Mouse (Mus musculus): Measurements from ENCODE around the gene Slbp.

The Slbp gene

GRCm38 (mm10) chr5:33651921-33652782 lies at the start of gene Slbp:
Gene Slbp, minus strand, starts transcription at chr5:33652574.
- CTCF ChIA-PET, result interaction anchor here (0.8 kb wide), 1 partner anchor 1930 kb away, joined by 5 read pairs; no protein-coding TSS in a partner anchor

- CTCF ChIA-PET, result no interaction called here
Measured at GRCm38 (mm10) chr5:33701832-33702231, 49.5 kb upstream of the Slbp start.

DNA sequence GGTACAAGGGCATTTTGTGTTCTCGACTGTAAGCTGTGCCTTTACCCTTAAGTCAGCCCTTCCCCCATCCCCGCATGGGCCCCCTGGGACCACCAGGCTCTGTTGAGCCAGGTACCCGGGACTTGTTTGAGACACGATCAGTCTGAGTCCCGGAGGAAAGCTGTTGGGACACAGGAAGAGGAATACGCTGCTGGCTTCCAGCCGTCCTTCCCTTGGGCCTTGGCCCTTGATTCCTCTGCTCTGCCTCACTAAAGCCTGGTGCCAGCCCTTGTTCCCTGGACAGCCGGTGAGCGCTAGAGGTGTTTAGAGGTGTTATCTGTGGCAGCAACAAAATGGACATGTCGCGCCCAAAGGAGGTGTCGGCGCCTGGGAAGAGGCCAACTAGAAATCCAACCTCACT lies 47.6 kb upstream of the Slbp start:
- CTCF ChIA-PET, result no interaction called here

- CTCF ChIA-PET, result no interaction called here
Measured at GRCm38 (mm10) chr5:33698669-33699068, 46.3 kb upstream of the Slbp start.

DNA sequence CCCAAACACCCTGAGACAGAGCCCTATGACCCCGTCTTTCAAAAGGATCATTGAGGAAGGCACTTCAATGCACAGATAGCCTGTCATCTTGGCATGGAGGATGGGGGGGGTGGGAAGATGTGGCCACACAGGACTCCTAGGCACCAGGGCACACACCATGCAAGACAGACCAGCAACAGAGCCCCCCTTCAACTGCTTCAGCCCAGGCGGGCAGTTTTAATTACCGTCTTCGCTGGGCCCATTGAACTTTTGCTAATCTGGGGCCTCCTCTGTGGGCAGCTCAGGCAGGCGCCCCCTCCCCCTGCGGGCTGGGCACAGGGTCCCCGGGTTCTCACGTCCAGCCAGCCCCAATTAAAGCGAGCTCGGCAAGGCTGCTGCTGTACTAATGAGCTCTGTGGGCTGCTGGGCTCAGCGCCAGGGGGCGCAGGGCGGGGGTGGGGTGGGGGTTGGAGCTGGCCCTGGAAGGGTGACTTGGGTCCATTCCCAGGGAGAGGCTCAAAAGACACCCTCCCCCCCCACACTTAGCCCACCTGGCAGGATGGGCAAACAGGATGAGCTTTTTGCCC lies 45.7 kb upstream of the Slbp start:
- CTCF ChIA-PET, result no interaction called here

- CTCF ChIA-PET, result no interaction called here
Measured at GRCm38 (mm10) chr5:33697534-33697933, 45.2 kb upstream of the Slbp start.

DNA sequence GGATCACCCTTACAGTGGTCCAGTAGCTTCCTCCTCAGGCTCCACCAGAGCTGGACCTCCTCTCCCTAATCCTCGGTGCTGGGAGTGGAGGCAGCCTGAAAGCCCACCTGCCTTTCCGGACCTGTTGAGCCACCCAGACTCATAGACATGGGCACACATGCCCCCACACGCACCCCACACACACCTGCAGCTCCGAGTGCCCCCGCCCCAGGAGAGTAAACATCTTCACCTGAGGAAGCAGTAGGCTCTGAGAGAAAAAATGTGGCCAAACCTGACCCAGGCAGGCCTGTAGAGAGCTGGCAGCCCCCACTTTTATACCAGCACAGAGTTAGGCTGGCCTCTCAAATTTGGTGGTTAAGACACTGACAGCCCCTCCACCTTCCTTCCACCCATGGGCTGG lies 44.1 kb upstream of the Slbp start:
- CTCF ChIA-PET, result no interaction called here

DNA sequence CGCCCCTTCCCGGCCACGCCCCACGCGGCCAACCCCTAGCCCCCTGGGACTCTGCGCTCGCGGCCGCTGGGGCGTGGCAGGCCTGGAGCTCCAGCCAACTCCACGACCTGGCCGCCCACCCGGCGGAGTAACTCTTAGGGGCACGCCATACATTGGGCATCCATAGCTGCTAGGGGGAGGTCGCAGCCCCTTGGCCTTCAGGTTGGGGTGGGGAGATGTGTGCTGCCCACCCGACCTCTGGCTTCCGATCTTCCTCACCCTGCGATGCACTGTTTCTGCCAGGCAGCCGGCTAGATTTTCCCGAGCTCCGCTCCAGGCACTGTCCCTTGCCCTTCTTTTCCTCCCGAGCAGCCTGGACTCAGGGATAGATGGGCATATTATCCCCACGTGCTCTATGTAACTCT lies 43.3 kb upstream of the Slbp start:
- CTCF ChIA-PET, result interaction anchor here (0.7 kb wide), 1 partner anchor 1660 kb away, joined by 3 read pairs; no protein-coding TSS in a partner anchor

GRCm38 (mm10) chr5:33694848-33695717 lies 42.7 kb upstream of the Slbp start:
- CTCF ChIA-PET, result interaction anchor here (0.7 kb wide), 1 partner anchor 1660 kb away, joined by 3 read pairs; no protein-coding TSS in a partner anchor

GRCm38 (mm10) chr5:33694461-33694847 lies 42.1 kb upstream of the Slbp start:
- CTCF ChIA-PET, result no interaction called here

GRCm38 (mm10) chr5:33692393-33692792 lies 40.0 kb upstream of the Slbp start:
- CTCF ChIA-PET, result no interaction called here

DNA sequence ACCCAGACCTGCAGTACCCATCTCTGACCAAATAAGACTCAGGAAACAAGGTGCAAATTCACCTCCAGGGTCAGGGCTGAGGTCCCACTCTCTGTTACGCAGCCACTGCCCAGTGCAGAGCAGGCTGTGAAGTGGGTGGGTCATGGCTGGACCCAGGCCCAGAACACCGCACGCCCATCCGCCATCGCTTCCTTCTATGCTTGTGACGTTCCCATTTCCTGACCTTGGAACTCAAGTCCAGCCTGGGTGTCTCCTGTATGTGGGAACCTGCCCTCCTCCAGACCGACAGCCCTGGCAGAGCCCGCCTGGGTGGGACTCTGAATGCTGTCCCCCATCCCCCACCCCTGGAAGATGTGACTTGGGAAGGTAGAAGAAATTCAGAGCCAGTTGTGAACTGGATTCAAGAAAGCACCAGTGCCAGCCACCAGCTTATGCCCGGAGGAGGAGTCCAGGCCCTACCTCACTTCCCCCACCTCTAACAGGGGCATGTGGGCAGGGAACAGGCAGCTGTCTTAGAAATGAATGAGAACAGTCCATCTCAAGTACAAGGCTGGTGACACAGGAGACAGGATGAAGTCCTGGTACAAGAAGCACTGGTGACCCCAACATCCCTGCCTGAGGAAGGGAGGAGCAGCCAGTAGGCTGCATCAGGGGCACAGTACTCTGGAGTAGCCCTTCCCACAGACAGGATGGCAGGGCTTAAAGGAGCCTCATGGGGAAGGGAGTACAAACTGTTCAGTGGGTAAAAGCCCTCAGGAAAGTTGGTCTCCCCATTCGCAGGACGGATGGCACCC lies 37.7 kb upstream of the Slbp start:
- CTCF ChIA-PET, result no interaction called here

GRCm38 (mm10) chr5:33689221-33689844 lies 37.0 kb upstream of the Slbp start:
- CTCF ChIA-PET, result no interaction called here

- CTCF ChIA-PET, result no interaction called here
Measured at GRCm38 (mm10) chr5:33688278-33689220, 36.2 kb upstream of the Slbp start.

DNA sequence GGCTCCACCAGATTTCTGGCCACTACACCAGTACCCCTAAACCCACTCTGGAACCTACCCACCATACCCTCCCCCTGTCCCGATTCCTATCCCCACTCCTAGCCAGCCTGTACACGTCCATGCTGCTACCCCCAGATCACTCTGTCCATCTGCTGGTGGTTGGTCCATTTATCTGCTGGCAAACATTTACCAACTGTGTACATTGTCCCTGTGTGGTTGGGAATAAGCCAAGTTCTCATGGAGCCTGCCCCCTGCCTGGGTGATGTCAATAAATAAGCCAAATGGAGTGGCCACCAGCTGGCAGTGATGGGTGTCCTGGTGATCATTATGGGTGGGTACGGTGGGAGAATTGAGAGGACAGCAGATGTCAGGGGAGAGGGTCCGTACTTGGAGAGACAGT lies 34.8 kb upstream of the Slbp start:
- CTCF ChIA-PET, result no interaction called here

DNA sequence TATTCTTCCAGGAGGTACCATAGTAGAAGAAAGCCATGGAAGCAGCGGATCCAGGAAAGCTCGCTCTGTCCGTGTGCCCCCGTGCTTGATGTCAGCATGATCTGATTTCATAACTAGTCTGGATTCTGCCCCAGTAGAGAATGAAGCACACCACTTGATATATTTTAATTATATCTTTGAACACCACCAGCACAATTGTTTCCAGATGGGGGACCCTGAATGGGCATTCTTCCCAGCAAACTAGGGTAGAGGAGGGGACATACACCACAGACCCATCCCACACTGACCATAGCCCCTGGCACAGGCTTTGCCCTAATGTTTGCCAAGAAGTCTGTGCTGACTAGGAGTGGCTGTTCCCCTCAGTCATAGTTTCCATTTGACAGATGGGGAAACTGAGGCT lies 32.6 kb upstream of the Slbp start:
- CTCF ChIA-PET, result no interaction called here

- CTCF ChIA-PET, result no interaction called here
Measured at GRCm38 (mm10) chr5:33683897-33684652, 31.7 kb upstream of the Slbp start.

- CTCF ChIA-PET, result no interaction called here
Measured at GRCm38 (mm10) chr5:33682963-33683362, 30.6 kb upstream of the Slbp start.

DNA sequence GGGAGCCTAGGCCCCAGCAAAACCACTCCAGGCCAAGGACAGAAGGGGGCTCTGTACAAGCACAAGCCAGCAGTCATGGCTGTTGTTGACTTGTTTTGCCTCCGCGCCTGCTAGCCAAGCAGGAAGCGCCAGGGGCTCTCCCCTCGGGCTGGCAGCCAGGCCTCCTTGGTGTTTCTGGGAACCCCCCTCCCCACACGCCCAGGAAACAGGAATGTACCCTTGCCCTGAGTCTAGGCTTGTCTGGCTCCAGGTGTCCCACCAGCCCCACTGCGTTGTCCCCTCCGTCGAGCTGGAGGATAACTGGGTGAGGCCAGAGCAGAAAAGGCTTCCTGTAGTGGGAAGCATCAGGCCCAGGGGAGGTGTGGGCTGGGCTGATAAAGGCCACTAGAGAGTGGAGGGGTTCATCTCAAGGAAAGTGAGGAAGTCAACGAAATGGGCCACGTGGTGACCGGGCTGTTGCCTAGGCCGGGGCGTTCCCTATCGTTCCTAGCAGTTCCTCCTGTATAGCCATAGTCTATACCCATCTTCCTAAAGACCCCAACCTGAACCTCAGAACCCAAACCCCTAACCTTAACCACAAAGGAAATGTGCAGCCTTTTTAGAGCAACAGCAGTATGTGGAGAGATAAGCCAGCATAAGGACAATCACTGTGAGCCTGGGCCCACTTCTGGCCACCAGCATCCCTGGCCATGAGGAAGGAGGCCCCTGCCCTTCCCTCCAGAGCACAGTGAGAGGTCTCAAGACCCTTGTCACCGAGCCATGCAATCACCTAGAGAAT lies 29.4 kb upstream of the Slbp start:
- CTCF ChIA-PET, result no interaction called here

All from spleen, embryonic (tissue).